Mouse (Mus musculus) hindbrain, embryonic 10.5 days (tissue): ENCODE measurements at regions not wholly inside any gene's neighbourhood (a gene's known extent, or its start where the extent isn't known, plus 50 kb on each side); places are given as distances from the start of the nearest gene placed in this dataset.

Source experiments
- DNase-seq: peaks from one replicate; pipeline ENCODE4 v3.0.0-alpha.2; 2017; ENCODE audit warnings: low spot score
- H3K27ac ChIP-seq: fragments of 300-500 bp; sonication (generic); 2 replicates; pipeline ENCODE4 v1.5.1; 2016; ENCODE audit warnings: mild to moderate bottlenecking, moderate library complexity
- H3K27me3 ChIP-seq: fragments of 300-500 bp; sonication (generic); 2 replicates; pipeline ENCODE4 v1.6.1; 2016; ENCODE audit warnings: mild to moderate bottlenecking; ENCODE audit not compliant: poor library complexity, insufficient read depth, severe bottlenecking
- H3K36me3 ChIP-seq: fragments of 300-500 bp; sonication (generic); 2 replicates; pipeline ENCODE4 v1.6.1; 2016; ENCODE audit warnings: mild to moderate bottlenecking, moderate library complexity
- H3K4me1 ChIP-seq: fragments of 300-500 bp; sonication (generic); replicated peaks from 2 replicates; pipeline ENCODE4 v1.6.1; 2016; ENCODE audit warnings: mild to moderate bottlenecking
- H3K4me3 ChIP-seq: fragments of 300-500 bp; sonication (generic); 2 replicates; pipeline ENCODE4 v1.5.1; 2016; ENCODE audit warnings: mild to moderate bottlenecking, moderate library complexity
- H3K9me3 ChIP-seq: fragments of 300-500 bp; sonication (generic); 2 replicates; pipeline ENCODE4 v1.6.1; 2016; ENCODE audit warnings: mild to moderate bottlenecking, moderate library complexity
- WGBS: fragments of 180-500 bp; shearing (Covaris S2); methylation state at CpG from one replicate; pipeline ENCODE4 v1.1.7; 2016; 5-methylcytosine and 5-hydroxymethylcytosine counted together

DNA sequence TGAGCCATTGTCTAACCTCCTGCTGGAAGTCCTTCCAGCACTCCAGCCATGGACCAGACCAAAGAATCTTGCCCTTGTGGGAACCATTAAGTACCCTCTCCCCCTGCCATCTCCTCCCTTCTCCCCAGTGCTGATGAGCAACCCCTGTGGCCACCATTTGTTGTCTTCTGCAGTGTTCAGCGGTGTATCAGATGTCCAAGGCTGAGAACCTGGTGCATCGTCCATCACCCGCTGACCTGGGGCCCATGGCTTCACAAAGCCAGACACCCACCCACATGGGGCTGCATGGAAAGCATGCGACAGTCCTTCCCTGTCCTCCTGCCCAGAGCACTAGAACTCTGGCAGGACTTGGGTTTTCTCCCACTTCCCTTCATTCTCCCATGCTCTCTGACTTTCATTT is 1596.7 kb downstream of the D3Ertd751e start:
- no peaks in the 10 kb centered on the region for H3K4me1 ChIP-seq
- no peak overlapping the region for H3K4me3 ChIP-seq
- H3K27ac ChIP-seq = no peak overlapping the region
- no peaks in the 10 kb centered on the region for H3K27me3 ChIP-seq
- 88% methylated on average over 4 of the region's 4 CpGs for WGBS
- no peaks in the 10 kb centered on the region for H3K9me3 ChIP-seq
- no peak for DNase-seq
- H3K36me3 ChIP-seq = no peaks in the 10 kb centered on the region

DNA sequence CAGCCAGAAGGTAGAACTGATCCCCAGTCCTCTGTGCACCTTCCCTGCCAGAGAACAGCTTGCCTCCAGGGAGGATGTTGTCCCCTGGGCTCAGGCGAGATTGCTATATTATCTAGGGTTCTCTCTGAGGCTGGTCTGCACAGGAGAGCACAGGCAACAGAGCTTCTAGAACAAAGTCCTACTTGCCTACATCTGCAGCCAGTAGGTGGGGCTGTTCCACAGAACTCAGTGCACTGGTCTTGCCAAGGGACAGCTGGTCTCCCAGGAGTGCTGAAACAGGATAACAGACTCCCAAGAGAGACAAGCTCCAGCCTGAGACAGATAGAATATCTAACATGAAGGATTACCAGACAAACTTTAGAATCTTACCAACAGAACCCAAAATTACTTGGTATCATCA is 1600.5 kb downstream of the D3Ertd751e start:
- Histone ChIP-seq H3K27ac (no peak overlapping the region), H3K4me1 (no peaks in the 10 kb centered on the region), H3K27me3 (no peaks in the 10 kb centered on the region), H3K4me3 (no peak overlapping the region), H3K36me3 (no peaks in the 10 kb centered on the region), H3K9me3 (no peaks in the 10 kb centered on the region)
- WGBS = 88% methylated on average over 1 of the region's 1 CpGs
- peak; percentile 3 for DNase-seq

DNA sequence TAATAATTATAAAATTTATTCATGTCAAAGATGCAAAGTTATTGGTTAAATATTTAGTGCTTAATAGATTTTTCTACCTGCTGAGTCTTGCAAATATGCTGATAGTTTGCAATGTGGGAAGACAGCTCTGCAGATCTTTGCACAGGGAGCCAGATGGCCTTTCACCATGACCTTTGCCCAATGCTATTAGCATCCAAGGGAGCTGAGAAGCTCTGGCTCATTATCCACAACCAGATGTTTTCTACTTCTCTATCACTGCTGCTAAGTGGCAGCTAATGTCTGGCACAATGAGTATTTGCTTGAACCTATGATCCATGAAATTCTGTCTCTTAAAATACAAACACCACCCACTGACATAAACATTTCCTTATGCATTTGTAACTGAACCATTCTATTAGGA is 1610.4 kb downstream of the D3Ertd751e start:
- Histone ChIP-seq H3K9me3 (no peaks in the 10 kb centered on the region), H3K27ac (no peak overlapping the region), H3K4me1 (no peaks in the 10 kb centered on the region), H3K36me3 (no peaks in the 10 kb centered on the region), H3K4me3 (no peak overlapping the region), H3K27me3 (no peaks in the 10 kb centered on the region)
- peak; percentile 47 for DNase-seq

DNA sequence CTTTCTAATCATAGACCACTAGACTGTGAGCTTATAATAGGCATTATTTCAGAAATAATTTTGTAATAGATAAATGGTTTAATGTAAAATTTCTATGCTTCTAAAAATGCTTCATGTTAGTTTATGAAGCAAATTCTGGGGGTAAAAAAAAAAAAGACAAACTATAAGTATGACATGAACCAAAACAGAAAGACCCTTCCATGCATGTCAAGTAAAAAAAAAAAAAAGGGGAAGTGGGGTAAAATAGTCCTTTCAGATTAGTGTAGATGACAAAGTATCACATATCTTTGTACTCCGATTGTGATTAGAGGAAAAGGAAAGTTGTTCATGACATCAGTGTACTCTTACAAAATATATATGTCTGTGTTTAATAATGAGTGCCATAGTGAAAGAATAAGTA is 1616.1 kb downstream of the D3Ertd751e start:
- Histone ChIP-seq H3K9me3 (no peaks in the 10 kb centered on the region), H3K27ac (no peak overlapping the region), H3K4me1 (no peaks in the 10 kb centered on the region), H3K27me3 (no peaks in the 10 kb centered on the region), H3K36me3 (no peaks in the 10 kb centered on the region), H3K4me3 (no peak overlapping the region)
- no peak for DNase-seq
- WGBS = 97% methylated on average over 1 of the region's 1 CpGs

DNA sequence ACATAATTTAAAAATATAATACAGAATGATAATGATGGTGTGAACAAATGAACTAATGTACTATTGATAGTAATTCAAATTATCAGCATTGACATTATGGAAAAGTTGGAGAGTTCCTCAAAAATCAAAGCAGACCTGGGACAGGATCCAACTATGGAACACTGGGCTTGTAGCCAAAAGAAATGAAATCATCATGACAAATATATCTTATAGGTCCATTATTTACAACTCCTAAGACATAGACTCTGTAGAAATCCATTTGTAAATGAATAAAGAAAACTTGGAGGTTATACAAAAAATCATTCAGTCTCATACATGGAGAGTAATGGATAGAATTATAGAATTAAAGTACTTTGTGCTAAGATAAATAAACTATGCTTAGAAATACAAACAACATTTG is 1657.5 kb downstream of the D3Ertd751e start:
- Histone ChIP-seq H3K4me3 (no peak overlapping the region), H3K27ac (no peak overlapping the region), H3K9me3 (no peaks in the 10 kb centered on the region), H3K27me3 (no peaks in the 10 kb centered on the region), H3K36me3 (no peaks in the 10 kb centered on the region), H3K4me1 (no peaks in the 10 kb centered on the region)
- no peak for DNase-seq

DNA sequence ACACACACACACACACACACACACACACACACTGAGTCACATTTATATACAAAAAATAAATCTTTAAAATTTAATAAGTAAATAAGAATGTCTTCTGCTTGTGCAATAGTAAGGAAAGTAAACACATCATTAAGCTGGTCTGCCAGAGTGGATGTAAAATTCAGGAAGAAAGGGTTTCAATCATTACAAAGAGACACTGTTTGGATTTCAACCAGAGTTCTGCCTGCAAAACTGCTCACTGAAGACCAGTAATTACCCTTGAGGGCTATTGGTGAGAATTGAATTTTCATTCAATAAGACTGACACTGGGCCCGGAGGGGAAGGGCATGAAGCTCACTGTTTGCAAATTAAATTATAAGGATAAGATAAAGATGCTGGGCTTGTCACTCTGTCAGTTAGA is 1682.5 kb downstream of the D3Ertd751e start:
- no peaks in the 10 kb centered on the region for H3K4me1 ChIP-seq
- no peaks in the 10 kb centered on the region for H3K9me3 ChIP-seq
- DNase-seq = no peak
- no peaks in the 10 kb centered on the region for H3K36me3 ChIP-seq
- no peaks in the 10 kb centered on the region for H3K27me3 ChIP-seq
- 84% methylated on average over 1 of the region's 1 CpGs for WGBS
- H3K27ac ChIP-seq = no peak overlapping the region
- no peak overlapping the region for H3K4me3 ChIP-seq

DNA sequence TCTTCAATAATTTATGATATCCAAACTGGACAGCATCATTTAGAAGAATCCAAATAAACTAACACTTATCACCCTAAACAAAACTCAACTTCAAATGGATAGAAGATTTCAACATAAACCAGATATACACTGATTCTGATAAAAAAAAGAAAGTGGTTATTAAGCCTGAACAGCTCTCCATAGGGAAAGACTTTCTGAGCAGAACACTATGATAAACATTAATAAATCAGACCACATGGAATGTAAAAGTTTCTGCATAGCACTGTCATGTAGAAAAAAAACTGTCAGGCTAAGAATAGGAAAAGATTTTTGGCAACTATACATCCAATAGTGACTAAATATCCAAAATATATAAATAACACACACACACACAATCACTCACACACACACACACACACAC is 1684.3 kb downstream of the D3Ertd751e start:
- no peaks in the 10 kb centered on the region for H3K27me3 ChIP-seq
- DNase-seq = no peak
- no peaks in the 10 kb centered on the region for H3K36me3 ChIP-seq
- no peaks in the 10 kb centered on the region for H3K9me3 ChIP-seq
- no peak overlapping the region for H3K27ac ChIP-seq
- no peaks in the 10 kb centered on the region for H3K4me1 ChIP-seq
- no peak overlapping the region for H3K4me3 ChIP-seq

DNA sequence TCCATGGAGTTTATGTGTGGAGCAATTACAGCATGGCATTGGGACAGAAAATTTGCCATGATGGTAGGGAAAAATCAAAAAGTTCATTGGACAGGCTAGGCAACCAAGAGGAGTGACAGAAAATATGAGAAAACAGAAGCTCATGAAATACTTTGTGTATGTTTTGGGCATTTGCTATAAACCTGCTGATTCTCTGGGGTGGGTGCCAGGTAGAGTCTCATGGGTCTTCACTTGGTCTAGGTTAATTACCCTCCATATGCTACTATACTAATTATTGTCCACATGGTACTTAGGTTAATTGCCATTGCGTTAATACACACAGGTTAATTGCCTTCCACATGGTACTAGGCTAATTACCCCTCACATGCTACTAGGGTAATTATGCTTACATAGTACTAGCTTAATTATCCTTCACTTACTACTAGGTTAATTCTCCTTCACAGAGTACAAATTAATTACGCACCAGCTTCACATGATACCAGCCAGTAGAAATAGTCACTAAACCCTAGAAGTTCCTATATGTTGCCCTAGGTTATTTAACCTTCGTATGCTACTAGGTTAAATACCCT is 1719.2 kb downstream of the D3Ertd751e start:
- no peak overlapping the region for H3K4me3 ChIP-seq
- no peak for DNase-seq
- no peaks in the 10 kb centered on the region for H3K4me1 ChIP-seq
- WGBS = 88% methylated on average over 3 of the region's 3 CpGs
- no peaks in the 10 kb centered on the region for H3K9me3 ChIP-seq
- H3K27me3 ChIP-seq = no peaks in the 10 kb centered on the region
- H3K36me3 ChIP-seq = no peaks in the 10 kb centered on the region
- no peak overlapping the region for H3K27ac ChIP-seq
